Mouse (Mus musculus): ENCODE measurements around the gene Helz. TPM values are rescaled to one million over a fixed set of nuclear protein-coding genes. Genes with fewer than 3 reads are reported as not detected.
A peak's percentile ranks its signal among the peaks of the same experiment; 100 is the strongest.

Gene Helz
- polyA plus RNA-seq, 1 experiment from 2014 or later, result 18.1 TPM

- Histone ChIP-seq H3K9ac (ENCODE audit: low read depth, low read length) (no peak overlapping the region), H3K27ac (ENCODE audit: low read depth, low read length) (no peak overlapping the region), H3K4me3 (ENCODE audit: low read depth, low read length) (no peak overlapping the region), H3K36me3 (ENCODE audit: control insufficient read depth, insufficient read depth, low read length) (peaks cover 7% of the 10 kb centered on the region), H3K4me2 (no peak overlapping the region), H3K4me1 (ENCODE audit: control insufficient read depth, insufficient read depth, low read length) (peaks cover 23% of the 10 kb centered on the region), H3K9me3 (replicated peaks; ENCODE audit: control insufficient read depth, low read length) (no peaks in the 10 kb centered on the region), H3K27me3 (ENCODE audit: control insufficient read depth, insufficient read depth, low read length) (no peaks in the 10 kb centered on the region)
- no peak for ATAC-seq (replicated peaks; ENCODE audit: insufficient number of reproducible peaks, low FRiP score, low TSS enrichment)
- 94% methylated on average over 2 of the region's 2 CpGs for WGBS (ENCODE audit: insufficient replicate concordance)
These were observed 23.6 kb downstream of the Helz start for GRCm38 (mm10) chr11:107571318-107571717.

- no peak overlapping the region for H3K4me3 ChIP-seq (ENCODE audit: low read depth, low read length)
- peaks cover 7% of the 10 kb centered on the region for H3K36me3 ChIP-seq (ENCODE audit: control insufficient read depth, insufficient read depth, low read length)
- H3K4me1 ChIP-seq (ENCODE audit: control insufficient read depth, insufficient read depth, low read length), result peaks cover 23% of the 10 kb centered on the region
- WGBS (ENCODE audit: insufficient replicate concordance), result 87% methylated on average over 3 of the region's 3 CpGs
- no peaks in the 10 kb centered on the region for H3K9me3 ChIP-seq (replicated peaks; ENCODE audit: control insufficient read depth, low read length)
- no peaks in the 10 kb centered on the region for H3K27me3 ChIP-seq (ENCODE audit: control insufficient read depth, insufficient read depth, low read length)
- H3K9ac ChIP-seq (ENCODE audit: low read depth, low read length), result no peak overlapping the region
- H3K4me2 ChIP-seq, result no peak overlapping the region
- no peak for ATAC-seq (replicated peaks; ENCODE audit: insufficient number of reproducible peaks, low FRiP score, low TSS enrichment)
- H3K27ac ChIP-seq (ENCODE audit: low read depth, low read length), result no peak overlapping the region
These were observed 24.8 kb downstream of the Helz start for GRCm38 (mm10) chr11:107572551-107572950.

GRCm38 (mm10) chr11:107573061-107573692 lies 25.4 kb downstream of the Helz start:
- no peak overlapping the region for H3K4me2 ChIP-seq

GRCm38 (mm10) chr11:107573847-107574246 lies 26.1 kb downstream of the Helz start:
- H3K9ac ChIP-seq (ENCODE audit: low read depth, low read length), result 0 out of 2 replicates have a peak overlapping the region, but pooled peaks have one; percentile 54
- no peaks in the 10 kb centered on the region for H3K9me3 ChIP-seq (replicated peaks; ENCODE audit: control insufficient read depth, low read length)
- peak overlapping the region; percentile 27 for H3K4me2 ChIP-seq
- H3K36me3 ChIP-seq (ENCODE audit: control insufficient read depth, insufficient read depth, low read length), result peaks cover 7% of the 10 kb centered on the region
- no peak overlapping the region for H3K4me3 ChIP-seq (ENCODE audit: low read depth, low read length)
- 34% methylated on average over 6 of the region's 6 CpGs for WGBS (ENCODE audit: insufficient replicate concordance)
- H3K27ac ChIP-seq (ENCODE audit: low read depth, low read length), result peak overlapping the region; percentile 74
- no peaks in the 10 kb centered on the region for H3K27me3 ChIP-seq (ENCODE audit: control insufficient read depth, insufficient read depth, low read length)
- H3K4me1 ChIP-seq (ENCODE audit: control insufficient read depth, insufficient read depth, low read length), result peaks cover 23% of the 10 kb centered on the region
- no peak; the same call in 1 of the 2 replicates for ATAC-seq (replicated peaks; ENCODE audit: insufficient number of reproducible peaks, low FRiP score, low TSS enrichment)

More at GRCm38 (mm10) chr11:107573061-107573692, 25.4 kb downstream of the Helz start:
- H3K4me3 ChIP-seq (ENCODE audit: low read depth, low read length), result no peak overlapping the region
- H3K4me1 ChIP-seq (ENCODE audit: control insufficient read depth, insufficient read depth, low read length), result peaks cover 23% of the 10 kb centered on the region
- no peak for ATAC-seq (replicated peaks; ENCODE audit: insufficient number of reproducible peaks, low FRiP score, low TSS enrichment)
- peaks cover 7% of the 10 kb centered on the region for H3K36me3 ChIP-seq (ENCODE audit: control insufficient read depth, insufficient read depth, low read length)
- 50% methylated on average over 11 of the region's 11 CpGs for WGBS (ENCODE audit: insufficient replicate concordance)
- H3K27ac ChIP-seq (ENCODE audit: low read depth, low read length), result peak overlapping the region; percentile 74
- H3K27me3 ChIP-seq (ENCODE audit: control insufficient read depth, insufficient read depth, low read length), result no peaks in the 10 kb centered on the region
- H3K9ac ChIP-seq (ENCODE audit: low read depth, low read length), result 0 out of 2 replicates have a peak overlapping the region, but pooled peaks have one; percentile 54
- H3K9me3 ChIP-seq (replicated peaks; ENCODE audit: control insufficient read depth, low read length), result no peaks in the 10 kb centered on the region

GRCm38 (mm10) chr11:107574811-107575705 lies 27.3 kb downstream of the Helz start:
- no peak overlapping the region for H3K27ac ChIP-seq (ENCODE audit: low read depth, low read length)

GRCm38 (mm10) chr11:107576186-107576585 lies 28.5 kb downstream of the Helz start:
- 86% methylated on average over 7 of the region's 7 CpGs for WGBS (ENCODE audit: insufficient replicate concordance)
- Histone ChIP-seq H3K27ac (ENCODE audit: low read depth, low read length) (no peak overlapping the region), H3K36me3 (ENCODE audit: control insufficient read depth, insufficient read depth, low read length) (peaks cover 10% of the 10 kb centered on the region), H3K4me1 (ENCODE audit: control insufficient read depth, insufficient read depth, low read length) (peaks cover 23% of the 10 kb centered on the region), H3K9me3 (replicated peaks; ENCODE audit: control insufficient read depth, low read length) (no peaks in the 10 kb centered on the region), H3K9ac (ENCODE audit: low read depth, low read length) (no peak overlapping the region), H3K4me3 (ENCODE audit: low read depth, low read length) (no peak overlapping the region), H3K27me3 (ENCODE audit: control insufficient read depth, insufficient read depth, low read length) (no peaks in the 10 kb centered on the region), H3K4me2 (no peak overlapping the region)
- ATAC-seq (replicated peaks; ENCODE audit: insufficient number of reproducible peaks, low FRiP score, low TSS enrichment), result no peak

More at GRCm38 (mm10) chr11:107574811-107575705, 27.3 kb downstream of the Helz start:
- 91% methylated on average over 20 of the region's 20 CpGs for WGBS (ENCODE audit: insufficient replicate concordance)
- H3K36me3 ChIP-seq (ENCODE audit: control insufficient read depth, insufficient read depth, low read length), result peaks cover 10% of the 10 kb centered on the region
- H3K9me3 ChIP-seq (replicated peaks; ENCODE audit: control insufficient read depth, low read length), result no peaks in the 10 kb centered on the region
- H3K4me2 ChIP-seq, result no peak overlapping the region
- no peaks in the 10 kb centered on the region for H3K27me3 ChIP-seq (ENCODE audit: control insufficient read depth, insufficient read depth, low read length)
- H3K4me3 ChIP-seq (ENCODE audit: low read depth, low read length), result no peak overlapping the region
- H3K4me1 ChIP-seq (ENCODE audit: control insufficient read depth, insufficient read depth, low read length), result peaks cover 23% of the 10 kb centered on the region
- no peak for ATAC-seq (replicated peaks; ENCODE audit: insufficient number of reproducible peaks, low FRiP score, low TSS enrichment)
- no peak overlapping the region for H3K9ac ChIP-seq (ENCODE audit: low read depth, low read length)

GRCm38 (mm10) chr11:107577400-107577799 lies 29.7 kb downstream of the Helz start:
- no peaks in the 10 kb centered on the region for H3K27me3 ChIP-seq (ENCODE audit: control insufficient read depth, insufficient read depth, low read length)
- no peak overlapping the region for H3K9ac ChIP-seq (ENCODE audit: low read depth, low read length)
- H3K9me3 ChIP-seq (replicated peaks; ENCODE audit: control insufficient read depth, low read length), result no peaks in the 10 kb centered on the region
- H3K4me3 ChIP-seq (ENCODE audit: low read depth, low read length), result no peak overlapping the region
- H3K4me1 ChIP-seq (ENCODE audit: control insufficient read depth, insufficient read depth, low read length), result peaks cover 19% of the 10 kb centered on the region
- H3K36me3 ChIP-seq (ENCODE audit: control insufficient read depth, insufficient read depth, low read length), result peaks cover 10% of the 10 kb centered on the region
- H3K4me2 ChIP-seq, result no peak overlapping the region
- WGBS (ENCODE audit: insufficient replicate concordance), result 76% methylated on average over 8 of the region's 8 CpGs
- no peak overlapping the region for H3K27ac ChIP-seq (ENCODE audit: low read depth, low read length)
- no peak for ATAC-seq (replicated peaks; ENCODE audit: insufficient number of reproducible peaks, low FRiP score, low TSS enrichment)

GRCm38 (mm10) chr11:107578226-107578625 lies 30.5 kb downstream of the Helz start:
- Histone ChIP-seq H3K9ac (ENCODE audit: low read depth, low read length) (no peak overlapping the region), H3K9me3 (replicated peaks; ENCODE audit: control insufficient read depth, low read length) (no peaks in the 10 kb centered on the region), H3K4me2 (no peak overlapping the region), H3K27ac (ENCODE audit: low read depth, low read length) (no peak overlapping the region), H3K4me3 (ENCODE audit: low read depth, low read length) (no peak overlapping the region), H3K4me1 (ENCODE audit: control insufficient read depth, insufficient read depth, low read length) (peaks cover 13% of the 10 kb centered on the region), H3K27me3 (ENCODE audit: control insufficient read depth, insufficient read depth, low read length) (no peaks in the 10 kb centered on the region), H3K36me3 (ENCODE audit: control insufficient read depth, insufficient read depth, low read length) (peaks cover 10% of the 10 kb centered on the region)
- ATAC-seq (replicated peaks; ENCODE audit: insufficient number of reproducible peaks, low FRiP score, low TSS enrichment), result no peak
- WGBS (ENCODE audit: insufficient replicate concordance), result 65% methylated on average over 7 of the region's 7 CpGs
